Mouse (Mus musculus) testis, adult 2 months (tissue): ENCODE measurements around the gene Dazap1. TPM values are rescaled to one million over a fixed set of nuclear protein-coding genes. Genes with fewer than 3 reads are reported as not detected.
A peak's percentile ranks its signal among the peaks of the same experiment; 100 is the strongest.

ENCODE experiments used
- H3K27ac ChIP-seq: fragments of 200-500 bp; 2 replicates; pipeline ENCODE4 v1.5.1; 2012; ENCODE audit warnings: low read depth, low read length; ENCODE audit not compliant: control insufficient read depth, insufficient read depth
- H3K27me3 ChIP-seq: fragments of 200-500 bp; 2 replicates; pipeline ENCODE4 v1.6.1; 2012; ENCODE audit warnings: mild to moderate bottlenecking, low read length, moderate library complexity; ENCODE audit not compliant: control insufficient read depth, insufficient read depth
- H3K36me3 ChIP-seq: fragments of 200-500 bp; 2 replicates; pipeline ENCODE4 v1.6.1; 2012; ENCODE audit warnings: mild to moderate bottlenecking, low read length; ENCODE audit not compliant: control insufficient read depth, insufficient read depth
- H3K4me1 ChIP-seq: fragments of 200-500 bp; 2 replicates; pipeline ENCODE4 v1.6.1; 2012; ENCODE audit warnings: low read length; ENCODE audit not compliant: control insufficient read depth, insufficient read depth
- H3K4me3 ChIP-seq: fragments of 200-500 bp; 2 replicates; pipeline ENCODE4 v1.5.1; 2012; ENCODE audit warnings: low read depth, mild to moderate bottlenecking, low read length, moderate library complexity, mixed read lengths; ENCODE audit not compliant: control insufficient read depth
- CTCF ChIP-seq: fragments of 200-500 bp; IDR thresholded peaks from 2 replicates; pipeline ENCODE4 v1.5.1; 2012; ENCODE audit warnings: low read depth, mild to moderate bottlenecking, inconsistent platforms, low read length, moderate library complexity; ENCODE audit not compliant: control insufficient read depth, insufficient read depth, insufficient replicate concordance
- POLR2A ChIP-seq: fragments of 200-500 bp; IDR thresholded peaks from 2 replicates; pipeline ENCODE4 v1.6.1; 2012; ENCODE audit warnings: low read depth, mild to moderate bottlenecking, inconsistent platforms, low read length, moderate library complexity; ENCODE audit not compliant: control insufficient read depth
- polyA plus RNA-seq: library from polyadenylated mRNA; depleted of rRNA; stranded (reverse); fragments of >200 nt; gene quantifications from 2 replicates; pipeline ENCODE4 v1.2.3, GENCODE M21; 2012

Gene Dazap1
- polyA plus RNA-seq, 1 experiment, result 97.5 TPM

DNA sequence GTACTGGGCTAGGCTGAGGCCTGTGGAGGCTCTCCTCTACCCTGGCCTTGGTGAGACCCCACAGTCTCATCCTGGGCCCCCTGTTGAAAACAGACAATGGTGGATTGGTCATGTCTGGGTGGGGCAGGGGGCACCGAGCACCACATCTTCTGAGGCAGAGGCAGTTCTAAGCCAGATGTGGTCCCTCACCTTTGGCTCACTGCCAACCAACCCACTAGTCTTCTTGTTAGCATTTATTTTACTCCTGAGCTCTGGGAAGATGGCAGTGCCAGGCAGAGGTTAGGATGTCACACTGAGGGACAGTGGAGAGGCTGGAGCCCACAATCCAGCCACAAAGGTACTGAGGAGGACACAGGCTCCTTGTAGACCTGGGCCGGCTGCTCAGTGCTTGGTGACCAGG is 3.4 kb upstream of the Dazap1 start:
- Histone ChIP-seq H3K27me3 (no peaks in the 10 kb centered on the region), H3K36me3 (no peaks in the 10 kb centered on the region; the same call in 1 of the 2 replicates), H3K4me3 (no peak overlapping the region), H3K27ac (no peak overlapping the region), H3K4me1 (peaks cover 19% of the 10 kb centered on the region)
- no peak for TF ChIP-seq CTCF
- no peak for TF ChIP-seq POLR2A

DNA sequence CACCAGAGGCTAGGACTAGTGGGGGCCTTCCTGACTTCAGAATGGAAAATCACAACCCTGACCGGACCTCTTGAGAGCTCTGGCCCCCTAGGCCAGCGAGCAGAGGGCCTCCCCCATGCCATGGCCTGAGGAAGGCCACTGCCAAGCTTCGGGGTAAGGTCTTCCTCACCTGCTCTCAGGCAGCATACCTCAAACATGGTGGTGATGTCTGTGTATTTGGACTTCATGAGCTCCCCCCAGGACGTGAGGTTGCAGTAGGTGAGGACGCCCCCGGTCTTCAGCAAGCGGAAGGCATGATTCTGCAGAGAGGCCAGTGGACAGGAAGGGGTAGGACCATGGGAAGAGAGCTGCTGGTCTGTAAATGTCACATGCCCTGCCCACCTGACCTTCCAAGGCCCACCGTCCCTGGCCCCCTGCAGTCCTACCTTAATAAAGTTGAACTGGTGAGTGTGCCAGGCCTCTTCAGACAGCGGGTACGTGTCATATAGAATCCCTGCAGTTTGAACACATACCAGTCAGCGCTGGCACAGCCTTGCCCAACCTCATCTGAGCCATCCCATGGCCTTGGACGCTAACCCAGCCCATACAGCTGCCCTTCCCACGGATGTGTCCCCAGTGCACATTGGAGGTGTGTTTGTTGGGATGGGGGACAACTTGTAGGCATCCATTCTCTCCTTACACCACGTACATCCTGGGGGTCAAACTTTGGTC is 2.4 kb upstream of the Dazap1 start:
- Histone ChIP-seq H3K4me3 (no peak overlapping the region; the same call in 1 of the 2 replicates), H3K36me3 (no peaks in the 10 kb centered on the region; the same call in 1 of the 2 replicates), H3K27ac (peak overlapping the region; percentile 16; the same call in 1 of the 2 replicates), H3K27me3 (no peaks in the 10 kb centered on the region), H3K4me1 (peaks cover 19% of the 10 kb centered on the region)
- no peak for TF ChIP-seq CTCF
- TF ChIP-seq POLR2A, result no peak

DNA sequence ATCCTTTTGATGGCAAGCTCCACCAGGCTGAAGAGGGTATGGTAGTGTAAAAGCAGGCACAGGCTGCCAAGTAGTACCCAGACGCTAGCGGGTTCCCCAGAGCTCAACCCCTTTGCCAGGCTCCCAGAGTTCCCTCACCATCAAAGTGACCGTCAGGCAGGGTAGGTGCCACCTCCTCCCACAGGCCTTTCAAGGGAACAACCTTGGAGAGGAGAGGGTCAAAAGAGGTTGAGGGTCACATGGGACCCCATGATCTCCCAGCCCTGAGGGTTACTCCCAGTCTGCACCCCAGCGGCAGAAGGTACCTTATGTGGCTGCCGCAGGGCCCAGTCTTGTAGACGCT is 1.9 kb upstream of the Dazap1 start:
- TF ChIP-seq CTCF (no peak), POLR2A (no peak)
- Histone ChIP-seq H3K27ac (peak overlapping the region; percentile 16; the same call in 1 of the 2 replicates), H3K4me3 (peak overlapping the region; percentile 5), H3K36me3 (no peaks in the 10 kb centered on the region; the same call in 1 of the 2 replicates), H3K27me3 (no peaks in the 10 kb centered on the region), H3K4me1 (peaks cover 19% of the 10 kb centered on the region)

DNA sequence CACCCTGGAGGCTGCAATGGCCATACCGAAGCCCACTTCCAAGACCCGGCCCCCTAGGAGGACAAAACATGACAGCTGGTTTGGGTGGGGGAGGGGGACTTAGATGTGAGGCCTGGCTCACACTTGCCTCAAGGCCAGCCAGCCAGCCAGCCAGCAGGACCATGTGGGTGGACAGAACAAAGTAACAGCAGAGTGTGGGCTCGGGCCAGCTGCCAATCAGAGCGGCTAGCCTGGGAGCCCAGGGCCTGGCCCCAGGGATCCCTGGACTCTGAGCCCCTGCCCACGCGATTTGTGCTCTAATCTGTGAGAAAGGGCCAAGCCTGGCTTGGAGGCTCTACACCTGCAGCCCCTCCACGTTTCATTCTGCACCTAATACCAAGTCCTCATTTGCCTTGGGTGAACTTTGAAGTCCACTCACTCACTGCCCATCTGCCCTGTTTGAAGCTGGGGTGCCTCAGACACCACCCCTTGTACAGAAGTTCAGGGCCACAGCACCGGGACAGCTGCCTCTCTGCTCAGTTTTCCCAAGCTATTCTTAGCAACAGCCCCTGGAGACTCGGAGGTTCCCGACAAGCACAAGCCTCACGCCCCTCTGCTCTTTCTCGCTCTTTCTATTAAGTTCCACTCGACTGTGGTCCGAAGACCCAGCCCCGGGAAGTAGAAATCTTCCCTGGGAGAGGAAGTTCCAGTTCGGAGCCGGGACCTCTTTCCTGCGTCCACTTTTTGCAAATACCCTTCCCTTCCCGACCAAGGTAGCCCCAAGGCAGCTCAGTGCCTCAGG is 1.2 kb upstream of the Dazap1 start:
- H3K36me3 ChIP-seq, result no peaks in the 10 kb centered on the region; the same call in 1 of the 2 replicates
- H3K27ac ChIP-seq, result peak overlapping the region; percentile 90
- H3K27me3 ChIP-seq, result no peaks in the 10 kb centered on the region
- H3K4me1 ChIP-seq, result peaks cover 19% of the 10 kb centered on the region
- H3K4me3 ChIP-seq, result peak overlapping the region; percentile 83
- no peak; the same call in 1 of the 2 replicates for TF ChIP-seq POLR2A
- TF ChIP-seq CTCF, result no peak

DNA sequence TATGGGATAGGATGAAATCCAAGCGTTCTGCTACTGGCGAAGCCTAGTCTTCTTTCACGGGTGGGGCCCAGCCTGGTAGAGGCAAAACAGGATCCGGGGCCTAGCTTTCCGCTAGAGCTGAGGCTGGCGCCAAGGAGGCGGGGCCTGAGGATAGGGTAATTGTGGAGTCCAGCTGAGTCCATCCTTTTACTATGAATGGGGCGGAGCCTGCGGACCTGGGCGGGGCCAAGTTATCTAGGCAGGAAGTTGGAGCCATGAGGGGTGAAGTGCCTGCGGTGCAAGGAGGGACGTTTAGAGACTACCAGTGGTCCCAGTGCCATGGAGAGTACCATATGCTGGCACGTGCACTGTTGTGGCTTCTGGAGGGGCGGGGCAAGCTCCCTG is 291 bp downstream of the Dazap1 start:
- no peaks in the 10 kb centered on the region for H3K27me3 ChIP-seq
- H3K36me3 ChIP-seq, result no peaks in the 10 kb centered on the region
- H3K27ac ChIP-seq, result peak overlapping the region; percentile 84
- peaks cover 19% of the 10 kb centered on the region for H3K4me1 ChIP-seq
- H3K4me3 ChIP-seq, result peak overlapping the region; percentile 83
- TF ChIP-seq POLR2A (no peak), CTCF (no peak)

DNA sequence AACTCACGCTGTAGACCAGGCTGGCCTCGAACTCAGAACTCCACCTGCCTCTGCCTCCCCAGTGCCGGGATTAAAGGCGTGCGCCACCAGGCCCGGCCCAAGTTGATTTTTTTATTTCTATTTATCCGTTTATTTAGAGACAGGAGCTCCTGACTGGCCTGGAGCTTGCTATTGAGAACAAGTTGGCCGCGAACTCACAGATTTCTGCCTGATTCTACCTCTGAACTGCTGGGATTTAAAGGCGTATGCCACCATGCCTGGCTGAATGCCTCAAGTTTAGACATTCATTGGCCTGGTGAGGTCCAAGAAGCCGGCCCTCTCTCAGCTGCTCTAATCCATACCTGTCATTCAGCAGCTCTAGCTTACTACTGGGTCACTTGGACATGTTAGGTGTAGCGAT is 883 bp downstream of the Dazap1 start:
- Histone ChIP-seq H3K27ac (no peak overlapping the region), H3K27me3 (no peaks in the 10 kb centered on the region), H3K4me3 (no peak overlapping the region), H3K4me1 (peaks cover 19% of the 10 kb centered on the region), H3K36me3 (no peaks in the 10 kb centered on the region)
- no peak for TF ChIP-seq CTCF
- TF ChIP-seq POLR2A, result no peak

DNA sequence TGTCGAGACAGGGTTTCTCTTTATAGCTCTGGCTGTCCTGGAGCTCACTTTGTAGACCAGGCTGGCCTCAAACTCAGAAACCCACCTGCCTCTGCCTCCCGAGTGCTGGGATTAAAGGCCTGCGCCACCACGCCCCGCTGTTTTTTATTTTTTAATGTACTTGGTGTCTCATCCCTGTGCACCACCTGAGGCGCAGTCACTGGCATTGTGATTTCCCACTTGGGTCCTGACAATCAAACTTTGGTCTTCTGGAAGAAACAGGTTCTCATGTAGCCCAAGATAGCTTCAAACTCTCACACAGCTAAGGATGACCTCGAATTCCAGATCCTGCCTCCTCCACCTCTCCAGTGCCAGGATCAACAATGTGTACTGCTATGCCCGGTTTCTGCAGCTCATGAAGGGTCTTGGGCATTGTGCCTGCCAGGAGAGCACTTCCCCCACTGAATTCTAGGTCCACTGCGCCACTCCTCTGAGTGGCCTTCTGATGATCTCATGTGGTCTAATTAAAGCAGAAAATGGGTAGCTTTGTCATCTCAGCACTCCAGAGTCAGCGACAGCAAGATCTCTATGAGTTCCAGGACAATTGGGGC is 1.6 kb downstream of the Dazap1 start:
- Histone ChIP-seq H3K4me3 (no peak overlapping the region), H3K36me3 (no peaks in the 10 kb centered on the region), H3K27ac (no peak overlapping the region), H3K4me1 (peaks cover 19% of the 10 kb centered on the region), H3K27me3 (no peaks in the 10 kb centered on the region)
- no peak for TF ChIP-seq POLR2A
- TF ChIP-seq CTCF, result no peak
